Mouse (Mus musculus) left cerebral cortex, postnatal 4 days (tissue): ENCODE measurements around the gene Palm. TPM values are rescaled to one million over a fixed set of nuclear protein-coding genes. Genes with fewer than 3 reads are reported as not detected.

Experiments used
- DNase-seq: peaks from one replicate; pipeline ENCODE4 v3.0.0-alpha.2; 2022
- intact Hi-C: fragments of 180-260 bp; cut with DNase I; formaldehyde crosslinking; loops from one replicate; pipeline ENCODE4 v1.15.1; 2025
- total RNA-seq, 2 experiments: library from RNA; stranded (reverse); gene quantifications; 2 replicates each; pipeline ENCODE4 v1.2.3; 2021

The Palm gene
- total RNA-seq, 2 experiments from 2014 or later: 404 to 409 TPM

GRCm38 (mm10) chr10:79821731-79822130 is 28.4 kb downstream of the Palm start:
- DNase-seq: no peak
- intact Hi-C loops: no loop called here

- DNase-seq: no peak
- intact Hi-C loops: no loop called here
Observed at GRCm38 (mm10) chr10:79822372-79822771, 29.0 kb downstream of the Palm start.

GRCm38 (mm10) chr10:79823011-79823410 is 29.6 kb downstream of the Palm start:
- intact Hi-C loops: no loop called here
- DNase-seq: no peak

- DNase-seq: no peak
- intact Hi-C loops: no loop called here
Observed at GRCm38 (mm10) chr10:79824413-79824812, 31.0 kb downstream of the Palm start.

GRCm38 (mm10) chr10:79831583-79831982 is 38.2 kb downstream of the Palm start:
- DNase-seq: no peak
- intact Hi-C loops: loop anchor here (10.0 kb wide), 1 partner anchor 93 kb away; the partner anchor contains the start of genes Arid3a and R3hdm4

- DNase-seq: no peak
- intact Hi-C loops: loop anchor here (10.0 kb wide), 1 partner anchor 93 kb away; the partner anchor contains the start of genes Arid3a and R3hdm4
Observed at GRCm38 (mm10) chr10:79832026-79832785, 38.8 kb downstream of the Palm start.

GRCm38 (mm10) chr10:79832786-79833181 is 39.4 kb downstream of the Palm start:
- intact Hi-C loops: loop anchor here (10.0 kb wide), 1 partner anchor 92 kb away; the partner anchor contains the start of genes Arid3a and R3hdm4
- no peak for DNase-seq

GRCm38 (mm10) chr10:79834769-79835398 is 41.5 kb downstream of the Palm start:
- DNase-seq: peak; percentile 84
- intact Hi-C loops: loop anchor here (10.0 kb wide), 1 partner anchor 90 kb away; the partner anchor contains the start of genes Arid3a and R3hdm4

GRCm38 (mm10) chr10:79836918-79837317 is 43.5 kb downstream of the Palm start:
- DNase-seq: no peak
- intact Hi-C loops: loop anchor here (10.0 kb wide), 1 partner anchor 88 kb away; the partner anchor contains the start of genes Arid3a and R3hdm4

GRCm38 (mm10) chr10:79838151-79838550 is 44.8 kb downstream of the Palm start:
- DNase-seq: no peak
- intact Hi-C loops: loop anchor here (10.0 kb wide), 1 partner anchor 87 kb away; the partner anchor contains the start of genes Arid3a and R3hdm4

- no peak for DNase-seq
- intact Hi-C loops: no loop called here
Observed at GRCm38 (mm10) chr10:79840091-79840490, 46.7 kb downstream of the Palm start.

GRCm38 (mm10) chr10:79840644-79841551 is 47.5 kb downstream of the Palm start:
- intact Hi-C loops: no loop called here

GRCm38 (mm10) chr10:79842322-79842721 is 49.0 kb downstream of the Palm start:
- no peak for DNase-seq
- intact Hi-C loops: no loop called here

More at GRCm38 (mm10) chr10:79840644-79841551, 47.5 kb downstream of the Palm start:
- DNase-seq: no peak

GRCm38 (mm10) chr10:79843476-79843875 is 50.1 kb downstream of the Palm start:
- peak; percentile 58 for DNase-seq
- intact Hi-C loops: no loop called here

GRCm38 (mm10) chr10:79846553-79846952 is 53.2 kb downstream of the Palm start:
- intact Hi-C loops: no loop called here
- DNase-seq: no peak

GRCm38 (mm10) chr10:79849941-79850628 is 56.7 kb downstream of the Palm start:
- intact Hi-C loops: no loop called here
- no peak for DNase-seq

GRCm38 (mm10) chr10:79851653-79852052 is 58.3 kb downstream of the Palm start:
- intact Hi-C loops: no loop called here
- no peak for DNase-seq

- DNase-seq: no peak
- intact Hi-C loops: no loop called here
Observed at GRCm38 (mm10) chr10:79852107-79852789, 58.9 kb downstream of the Palm start.

GRCm38 (mm10) chr10:79852827-79853226 is 59.5 kb downstream of the Palm start:
- DNase-seq: no peak
- intact Hi-C loops: no loop called here
